Mouse (Mus musculus) kidney, adult 9 months (tissue): ENCODE results near the gene Lrrc40.
"Not testable (repeated sequence)": the region's sequence is repeated elsewhere in the genome, so short reads cannot be mapped to it uniquely, and the experiment has no call there.

Experiments
- DNase-seq: peaks from one replicate; pipeline ENCODE4 v3.0.0; 2022

The Lrrc40 gene

DNA sequence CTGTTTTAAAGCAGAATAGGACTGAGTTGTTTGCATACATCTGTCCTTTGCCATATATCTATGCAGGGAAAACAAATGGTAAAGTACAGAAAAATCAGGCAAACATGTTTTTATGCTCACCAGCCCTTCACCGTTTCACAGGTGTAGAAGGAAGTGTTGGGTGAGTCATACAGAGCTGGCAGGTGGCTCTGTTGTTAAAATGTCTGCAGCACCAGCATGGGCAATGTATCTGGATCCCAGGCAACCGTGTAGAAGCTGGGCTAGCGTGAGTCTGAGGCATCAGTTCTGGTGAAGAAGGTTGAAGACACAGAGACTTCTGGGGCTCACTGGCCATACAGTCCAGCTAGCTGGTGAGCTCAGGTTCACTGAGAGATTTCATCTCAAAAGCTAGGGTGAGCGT is 57.5 kb downstream of the Lrrc40 start:
- no peak for DNase-seq

DNA sequence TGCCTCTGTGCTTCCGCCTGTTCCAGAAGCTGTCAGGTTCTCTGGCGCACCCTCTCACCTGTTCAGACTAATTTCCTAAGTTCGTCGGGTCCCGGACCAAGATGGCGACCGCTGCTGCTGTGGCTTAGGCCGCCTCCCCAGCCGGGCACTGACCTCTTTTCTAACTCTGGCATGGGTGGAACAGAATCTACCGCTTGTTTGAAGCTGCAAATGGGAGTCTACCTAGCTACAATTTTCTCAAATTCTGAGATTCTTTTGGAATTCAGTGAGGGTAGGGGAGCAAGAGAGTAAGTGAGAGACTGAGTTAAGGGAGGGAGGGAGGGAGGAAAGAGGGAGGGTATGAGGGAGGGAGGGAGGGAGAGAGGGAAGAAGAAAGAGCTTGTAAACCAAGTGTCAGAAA is 65.6 kb downstream of the Lrrc40 start:
- not testable (repeated sequence) for DNase-seq

DNA sequence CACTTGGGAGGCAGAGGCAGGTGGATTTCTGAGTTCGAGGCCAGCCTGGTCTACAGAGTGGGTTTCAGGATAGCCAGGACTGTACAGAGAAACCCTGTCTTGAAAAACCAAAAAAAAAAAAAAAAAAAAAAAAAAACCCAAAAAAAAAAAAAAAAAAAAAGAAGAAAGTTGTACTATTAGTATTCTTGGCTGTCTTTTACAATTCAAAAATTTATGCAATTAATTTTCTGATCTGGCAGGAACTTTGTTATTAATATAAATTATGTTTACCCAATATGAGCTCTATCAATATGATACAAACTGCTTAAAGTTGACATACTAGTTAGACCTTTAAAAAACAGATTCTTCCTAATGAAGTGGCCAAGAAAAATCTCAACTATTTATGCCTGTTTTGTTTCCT is 66.1 kb downstream of the Lrrc40 start:
- not testable (repeated sequence) for DNase-seq

DNA sequence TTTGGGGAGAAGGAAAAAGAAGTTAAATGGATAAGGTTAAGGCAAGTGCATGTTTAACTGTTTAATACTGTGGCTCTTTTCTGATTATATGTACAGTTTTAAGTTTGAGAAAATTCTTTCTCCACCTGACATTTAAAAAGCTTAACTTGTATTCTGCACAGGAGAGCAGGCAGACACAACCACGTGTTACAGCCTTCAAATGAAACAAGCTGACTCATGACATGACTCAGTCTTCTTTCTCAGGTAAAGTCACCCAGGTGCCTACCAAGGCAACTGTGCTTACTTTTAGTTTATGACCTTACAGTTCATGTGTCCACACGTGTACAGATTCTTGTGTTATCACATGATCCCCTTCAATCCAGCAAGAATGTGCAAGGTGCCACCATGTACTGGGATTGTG is 67.0 kb downstream of the Lrrc40 start:
- peak; percentile 4 for DNase-seq

DNA sequence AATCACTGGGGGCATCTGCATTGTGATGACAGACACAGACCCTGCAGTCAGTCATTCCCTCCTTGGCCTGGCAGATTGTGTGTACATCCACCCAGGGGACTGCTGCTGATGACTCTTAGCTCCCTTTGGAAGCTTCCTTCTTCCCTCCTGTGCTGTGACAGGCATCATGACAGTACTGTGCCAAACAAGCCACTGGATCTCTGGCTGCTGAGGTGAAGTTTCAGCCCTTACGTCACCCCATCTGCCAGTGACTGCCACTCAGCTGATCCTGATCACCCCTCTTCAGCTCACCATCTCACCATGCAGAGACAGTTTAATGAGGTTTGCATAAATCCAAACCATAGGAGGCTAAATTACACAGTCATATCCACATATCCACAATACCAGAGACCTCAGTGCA is 68.8 kb downstream of the Lrrc40 start:
- DNase-seq = no peak
